Mouse (Mus musculus) midbrain, postnatal 0 days (tissue): Measurements from ENCODE around the gene Slc30a7. TPM values are rescaled to one million over a fixed set of nuclear protein-coding genes. Genes with fewer than 3 reads are reported as not detected.

Experiments used
- ATAC-seq: fragments of 200-750 bp; cut with Nextera tagmentation; 2 replicates; pipeline ENCODE4 v1.8.0; 2017; ENCODE audit warnings: moderate number of reproducible peaks, mild to moderate bottlenecking, moderate TSS enrichment, moderate library complexity; ENCODE audit not compliant: low FRiP score
- DNase-seq: peaks from one replicate; pipeline ENCODE4 v3.0.0-alpha.2; 2015; ENCODE audit warnings: low spot score
- H3K27ac ChIP-seq: fragments of 300-500 bp; sonication (generic); 2 replicates; pipeline ENCODE4 v1.5.1; 2014; ENCODE audit warnings: low read depth, mild to moderate bottlenecking, low read length, mixed read lengths
- H3K27me3 ChIP-seq: fragments of 300-500 bp; sonication (generic); 2 replicates; pipeline ENCODE4 v1.6.1; 2014; ENCODE audit warnings: low read length, control low read depth, mixed read lengths; ENCODE audit not compliant: insufficient read depth
- H3K36me3 ChIP-seq: fragments of 300-500 bp; sonication (generic); 2 replicates; pipeline ENCODE4 v1.6.1; 2014; ENCODE audit warnings: low read length, control low read depth, mixed read lengths; ENCODE audit not compliant: insufficient read depth
- H3K4me1 ChIP-seq: fragments of 300-500 bp; sonication (generic); 2 replicates; pipeline ENCODE4 v1.6.1; 2014; ENCODE audit warnings: mild to moderate bottlenecking, control low read depth, antibody characterized with exemption, low read length, mixed read lengths; ENCODE audit not compliant: insufficient read depth
- H3K4me2 ChIP-seq: fragments of 300-500 bp; sonication (generic); 2 replicates; pipeline ENCODE4 v1.6.1; 2014; ENCODE audit warnings: low read depth, mild to moderate bottlenecking, low read length, mixed read lengths; ENCODE audit not compliant: poor library complexity, severe bottlenecking
- H3K4me3 ChIP-seq: fragments of 300-500 bp; sonication (generic); 2 replicates; pipeline ENCODE4 v1.5.1; 2014; ENCODE audit warnings: low read depth, mild to moderate bottlenecking, low read length, moderate library complexity
- H3K9ac ChIP-seq: fragments of 300-500 bp; sonication (generic); replicated peaks from 2 replicates; pipeline ENCODE4 v1.6.1; 2014; ENCODE audit warnings: mild to moderate bottlenecking, low read length, moderate library complexity, mixed read lengths; ENCODE audit not compliant: poor library complexity, severe bottlenecking
- H3K9me3 ChIP-seq: fragments of 300-500 bp; sonication (generic); 2 replicates; pipeline ENCODE4 v1.6.1; 2016; ENCODE audit warnings: low read length, control low read depth
- CTCF ChIP-seq: IDR thresholded peaks from 2 replicates; pipeline ENCODE4 v1.5.1; 2016; ENCODE audit warnings: antibody characterized with exemption, mild to moderate bottlenecking
- WGBS: fragments of 180-500 bp; shearing (Covaris S2); extraction: QIAGEN DNeasy Blood & Tissue Kit; methylation state at CpG from one replicate; pipeline ENCODE4 v1.1.7; 2014; 5-methylcytosine and 5-hydroxymethylcytosine counted together
- polyA plus RNA-seq: library from polyadenylated mRNA; unstranded; fragments of >200 nt; fragmentation: Nextera tagmentation; extraction: Ambion mirVana; gene quantifications from 2 replicates; pipeline ENCODE4 v1.2.1, GENCODE M21; 2015
- total RNA-seq: library from RNA; depleted of rRNA; stranded (reverse); fragments of >200 nt; gene quantifications from 2 replicates; pipeline ENCODE4 v1.2.3, GENCODE M21; 2014

The Slc30a7 gene
- total and polyA plus RNA-seq, 2 experiments from 2014 or later: 9.0 to 28.6 TPM

DNA sequence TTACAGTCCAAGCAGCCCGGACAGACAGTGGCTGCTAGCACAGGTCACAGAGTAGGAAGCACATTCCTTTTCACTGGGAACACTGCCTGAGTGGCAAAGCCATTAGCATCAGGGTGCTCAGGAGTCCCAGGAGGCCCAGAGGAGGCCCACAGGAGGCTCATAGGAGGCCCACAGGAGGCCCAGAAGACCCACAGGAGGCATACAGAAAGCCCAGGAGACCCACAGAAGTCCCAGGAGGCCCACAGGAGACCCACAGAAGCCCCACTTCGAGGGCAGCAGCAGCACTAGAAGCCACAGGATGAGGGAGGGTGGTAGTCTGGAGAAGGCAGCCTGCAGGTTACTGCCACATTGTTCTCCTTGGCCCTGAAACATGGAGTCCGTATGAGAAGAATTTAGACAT is 54.1 kb downstream of the Slc30a7 start:
- H3K9ac ChIP-seq: no peak overlapping the region
- no peak for ATAC-seq
- 64% methylated on average over 3 of the region's 3 CpGs for WGBS
- H3K27me3 ChIP-seq: no peaks in the 10 kb centered on the region
- no peak for DNase-seq
- no peak for TF ChIP-seq CTCF
- H3K27ac ChIP-seq: no peak overlapping the region
- H3K36me3 ChIP-seq: peaks cover 26% of the 10 kb centered on the region
- no peak overlapping the region for H3K4me2 ChIP-seq
- no peaks in the 10 kb centered on the region for H3K4me1 ChIP-seq
- H3K4me3 ChIP-seq: no peak overlapping the region
- H3K9me3 ChIP-seq: no peaks in the 10 kb centered on the region

DNA sequence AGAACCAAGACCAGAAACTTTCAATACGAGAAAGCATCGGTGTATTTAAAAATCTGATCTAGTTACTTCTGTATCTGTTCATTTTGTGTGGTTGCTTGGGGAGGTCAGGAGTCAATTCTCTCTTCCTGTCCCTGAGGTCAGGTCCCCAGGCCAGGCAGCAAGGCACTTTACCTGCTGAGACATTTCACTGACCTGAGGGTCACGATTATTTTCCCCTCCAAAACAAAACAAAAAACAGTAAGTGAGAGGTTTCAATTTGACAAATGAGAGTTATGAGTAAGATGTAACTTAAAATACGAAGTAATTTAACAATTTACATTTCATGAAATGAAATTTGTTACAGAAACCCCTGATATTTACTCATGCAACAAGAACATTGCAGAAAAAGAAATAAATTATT is 54.9 kb downstream of the Slc30a7 start:
- ATAC-seq: no peak
- Histone ChIP-seq H3K9ac (no peak overlapping the region), H3K4me2 (no peak overlapping the region), H3K4me3 (no peak overlapping the region), H3K27ac (no peak overlapping the region), H3K9me3 (no peaks in the 10 kb centered on the region), H3K27me3 (no peaks in the 10 kb centered on the region), H3K4me1 (no peaks in the 10 kb centered on the region), H3K36me3 (peaks cover 21% of the 10 kb centered on the region)
- WGBS: 76% methylated on average over 4 of the region's 4 CpGs
- DNase-seq: no peak
- no peak for TF ChIP-seq CTCF

DNA sequence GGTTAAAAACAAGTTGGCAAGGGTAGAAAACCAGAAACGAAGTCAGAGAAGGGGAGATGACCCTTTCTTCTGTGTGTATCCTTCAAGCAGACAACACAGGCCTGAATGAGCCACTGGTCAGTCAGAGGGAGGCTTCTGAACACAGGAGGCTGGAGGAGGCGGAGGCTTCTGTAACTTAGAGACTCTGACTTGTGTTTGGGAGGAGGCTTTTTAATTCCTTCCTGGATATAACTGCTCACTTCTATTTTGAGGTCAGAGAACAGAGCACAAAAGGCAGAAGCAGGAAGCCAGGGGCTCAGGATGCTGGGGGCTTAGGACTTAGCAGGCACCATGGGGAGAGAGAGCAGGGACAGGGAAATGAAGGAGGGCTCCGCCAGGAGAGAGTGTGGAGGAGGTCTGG is 56.0 kb downstream of the Slc30a7 start:
- no peak for TF ChIP-seq CTCF
- Histone ChIP-seq H3K4me2 (no peak overlapping the region), H3K9me3 (no peaks in the 10 kb centered on the region), H3K27ac (no peak overlapping the region), H3K27me3 (no peaks in the 10 kb centered on the region), H3K36me3 (peaks cover 17% of the 10 kb centered on the region), H3K4me1 (no peaks in the 10 kb centered on the region), H3K9ac (no peak overlapping the region), H3K4me3 (no peak overlapping the region)
- DNase-seq (no peak), ATAC-seq (no peak)
- WGBS: 46% methylated on average over 3 of the region's 3 CpGs

DNA sequence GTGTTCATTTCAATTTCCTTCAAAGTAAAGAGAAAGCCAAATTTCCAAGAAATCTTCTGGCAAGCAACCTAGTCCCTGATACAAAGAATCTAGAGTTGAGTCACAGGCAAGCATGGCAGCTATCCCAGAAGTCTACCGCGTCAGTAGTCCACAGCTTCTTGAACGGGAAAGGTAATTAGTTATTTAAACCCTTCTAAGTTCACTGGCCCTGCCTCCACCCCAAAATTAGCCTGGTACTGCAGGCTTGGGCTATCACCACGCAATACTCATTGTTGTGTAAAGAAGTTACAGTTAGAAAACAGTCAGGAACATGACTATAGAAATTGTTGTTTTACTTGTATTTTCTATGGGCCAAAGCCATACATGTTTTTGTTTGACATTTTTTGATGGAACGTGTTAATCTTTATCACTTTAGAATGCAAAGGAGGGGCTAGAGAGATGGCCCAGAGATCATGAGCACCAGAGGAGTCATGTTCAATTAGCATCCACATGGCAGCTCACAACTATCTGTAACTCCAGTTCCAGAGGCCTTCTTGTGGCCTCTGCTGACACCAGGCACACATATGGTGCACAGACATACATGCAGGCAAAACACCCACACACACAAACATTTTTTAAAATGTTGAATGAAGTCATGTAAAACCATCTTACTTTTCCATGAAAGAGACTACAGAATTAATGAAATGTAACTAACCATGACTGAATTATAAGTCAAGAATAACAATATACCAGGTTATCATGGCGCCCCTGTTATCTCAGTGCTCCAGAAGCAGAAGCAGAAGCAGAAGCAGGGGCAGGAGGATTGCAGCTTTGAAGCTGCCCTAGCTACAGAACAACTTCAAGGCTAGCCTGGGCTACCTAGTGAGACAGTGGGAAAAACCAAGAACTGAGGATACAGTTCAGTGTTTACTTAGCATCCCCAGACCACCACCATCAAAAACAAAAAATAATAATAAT is 57.0 kb downstream of the Slc30a7 start:
- H3K4me1 ChIP-seq: no peaks in the 10 kb centered on the region
- H3K27me3 ChIP-seq: no peaks in the 10 kb centered on the region
- no peak overlapping the region for H3K4me3 ChIP-seq
- ATAC-seq: no peak
- H3K9me3 ChIP-seq: no peaks in the 10 kb centered on the region
- no peak overlapping the region for H3K9ac ChIP-seq
- no peak for DNase-seq
- no peak overlapping the region for H3K4me2 ChIP-seq
- WGBS: 74% methylated on average over 6 of the region's 6 CpGs
- no peak overlapping the region for H3K27ac ChIP-seq
- no peak for TF ChIP-seq CTCF
- peaks cover 9% of the 10 kb centered on the region for H3K36me3 ChIP-seq

DNA sequence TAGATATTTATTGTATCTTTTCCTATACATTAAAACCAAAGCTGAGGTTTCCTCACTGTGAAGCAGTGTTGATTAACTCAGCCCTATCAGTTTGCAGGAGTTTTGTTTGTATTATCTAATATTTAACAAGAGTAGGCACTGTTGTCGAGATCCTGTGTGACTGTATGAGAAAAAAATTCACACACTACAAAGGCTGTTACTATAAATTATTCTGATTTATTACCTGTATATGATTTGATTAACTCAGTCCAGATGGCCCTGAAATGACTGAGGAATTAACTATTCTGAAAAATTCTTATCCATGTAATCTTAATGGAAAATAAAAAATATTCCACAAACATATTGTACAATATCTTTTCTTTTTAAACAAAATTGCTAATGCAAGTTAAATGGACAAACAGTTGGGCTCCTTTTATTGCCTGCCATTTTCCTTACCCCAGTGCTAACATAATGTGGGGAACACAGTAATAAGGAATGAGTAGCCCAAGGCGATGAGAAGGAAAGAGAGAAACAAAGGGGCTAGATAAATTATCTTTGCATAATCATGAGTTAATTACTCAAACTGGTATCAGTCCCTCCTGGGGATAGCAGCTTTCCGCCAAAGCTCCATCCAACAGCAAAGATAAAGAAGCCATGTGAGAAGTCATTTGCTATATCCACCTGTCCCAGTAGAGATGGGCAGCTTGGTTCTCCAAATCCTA is 57.8 kb downstream of the Slc30a7 start:
- no peak overlapping the region for H3K9ac ChIP-seq
- no peaks in the 10 kb centered on the region for H3K4me1 ChIP-seq
- WGBS: 63% methylated on average over 3 of the region's 3 CpGs
- no peak overlapping the region for H3K4me3 ChIP-seq
- no peaks in the 10 kb centered on the region for H3K9me3 ChIP-seq
- no peaks in the 10 kb centered on the region for H3K27me3 ChIP-seq
- H3K36me3 ChIP-seq: peaks cover 9% of the 10 kb centered on the region
- DNase-seq (peak; percentile 37), ATAC-seq (no peak)
- no peak overlapping the region for H3K27ac ChIP-seq
- no peak for TF ChIP-seq CTCF
- no peak overlapping the region for H3K4me2 ChIP-seq

DNA sequence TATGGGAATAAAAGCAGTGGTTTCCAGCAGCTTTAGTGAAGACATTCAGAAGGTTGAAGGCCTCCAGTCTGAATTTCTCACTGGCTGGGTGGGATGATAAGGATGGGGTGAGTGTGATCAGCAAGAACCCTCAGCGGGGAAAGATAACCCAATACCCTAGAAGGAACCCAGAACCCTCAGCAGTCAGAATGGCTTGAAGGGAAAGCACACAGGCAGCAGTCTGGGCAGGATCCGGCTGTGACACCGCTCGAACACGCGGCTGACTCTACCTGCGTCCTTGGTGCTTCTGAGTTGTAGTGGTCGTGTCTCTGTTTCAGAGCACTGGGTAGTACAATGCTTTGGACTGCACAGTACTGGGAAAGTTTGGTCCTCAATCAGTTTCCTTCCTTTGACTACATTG is 60.9 kb downstream of the Slc30a7 start:
- ATAC-seq: no peak
- peaks cover 9% of the 10 kb centered on the region for H3K36me3 ChIP-seq
- H3K27ac ChIP-seq: no peak overlapping the region
- WGBS: 96% methylated on average over 8 of the region's 8 CpGs
- DNase-seq: no peak
- H3K27me3 ChIP-seq: no peaks in the 10 kb centered on the region
- no peak overlapping the region for H3K9ac ChIP-seq
- H3K4me3 ChIP-seq: no peak overlapping the region
- no peaks in the 10 kb centered on the region for H3K4me1 ChIP-seq
- TF ChIP-seq CTCF: no peak
- H3K9me3 ChIP-seq: no peaks in the 10 kb centered on the region
- no peak overlapping the region for H3K4me2 ChIP-seq
